Mouse (Mus musculus): ENCODE data around the gene Pate3. TPM values are rescaled to one million over a fixed set of nuclear protein-coding genes. Genes with fewer than 3 reads are reported as not detected.

The Pate3 gene
- polyA plus RNA-seq, 1 experiment from 2014 or later = not detected

Other genes starting within 250 kb of the Pate3 start
- 3.6 and 6.2 TPM in 2 replicates for gene Cdon, start 227.1 kb downstream of the Pate3 start, polyA plus RNA-seq (2014; fragmentation: Nextera tagmentation; extraction: Ambion mirVana)
- not detected in 2 replicates for gene Gm1113, start 129.9 kb downstream of the Pate3 start, polyA plus RNA-seq (2014; fragmentation: Nextera tagmentation; extraction: Ambion mirVana)
- gene Ddx25, start 89.7 kb downstream of the Pate3 start, polyA plus RNA-seq (2014; fragmentation: Nextera tagmentation; extraction: Ambion mirVana) = 2.3 and 2.8 TPM in 2 replicates
- gene Pus3, start 89.6 kb downstream of the Pate3 start, polyA plus RNA-seq (2014; fragmentation: Nextera tagmentation; extraction: Ambion mirVana) = 23.6 and 26.3 TPM in 2 replicates
- 0.37 and 0.46 TPM in 2 replicates for gene Pate2, start 77.9 kb downstream of the Pate3 start, polyA plus RNA-seq (2014; fragmentation: Nextera tagmentation; extraction: Ambion mirVana)
- gene Hyls1, start 77.8 kb downstream of the Pate3 start, polyA plus RNA-seq (2014; fragmentation: Nextera tagmentation; extraction: Ambion mirVana) = 16.6 and 17.0 TPM in 2 replicates
- not detected in 2 replicates for gene Pate4, start 36.3 kb downstream of the Pate3 start, polyA plus RNA-seq (2014; fragmentation: Nextera tagmentation; extraction: Ambion mirVana)
- not detected in 2 replicates for gene Pate1, start 39.2 kb upstream of the Pate3 start, polyA plus RNA-seq (2014; fragmentation: Nextera tagmentation; extraction: Ambion mirVana)
- gene Gm17677, start 92.8 kb upstream of the Pate3 start, polyA plus RNA-seq (2014; fragmentation: Nextera tagmentation; extraction: Ambion mirVana) = not detected in 2 replicates
- gene Gm17727, start 129.9 kb upstream of the Pate3 start, polyA plus RNA-seq (2014; fragmentation: Nextera tagmentation; extraction: Ambion mirVana) = not detected in 2 replicates
- gene Gm27235, start 141.9 kb upstream of the Pate3 start, polyA plus RNA-seq (2014; fragmentation: Nextera tagmentation; extraction: Ambion mirVana) = not detected in 2 replicates
- not detected in 2 replicates for gene D730048I06Rik, start 141.9 kb upstream of the Pate3 start, polyA plus RNA-seq (2014; fragmentation: Nextera tagmentation; extraction: Ambion mirVana)
- gene 9230110F15Rik, start 195.9 kb upstream of the Pate3 start, polyA plus RNA-seq (2014; fragmentation: Nextera tagmentation; extraction: Ambion mirVana) = not detected in 2 replicates